Mouse (Mus musculus) thymus, adult 2 months (tissue): Measurements from ENCODE around the gene Tedc1.

ENCODE experiments used
- CTCF ChIP-seq: fragments of 200-500 bp; IDR thresholded peaks from 2 replicates; pipeline ENCODE4 v1.5.1; 2012; ENCODE audit warnings: mild to moderate bottlenecking, control low read depth, low read length, moderate library complexity, borderline replicate concordance; ENCODE audit not compliant: control insufficient read depth, poor library complexity, insufficient read depth; ENCODE audit errors: extremely low read depth
- POLR2A ChIP-seq: fragments of 200-500 bp; IDR thresholded peaks from 2 replicates; pipeline ENCODE4 v1.6.1; 2012; ENCODE audit warnings: mild to moderate bottlenecking, low read length, control low read depth, moderate library complexity; ENCODE audit not compliant: control insufficient read depth, poor library complexity, insufficient read depth; ENCODE audit errors: extremely low read depth

DNA sequence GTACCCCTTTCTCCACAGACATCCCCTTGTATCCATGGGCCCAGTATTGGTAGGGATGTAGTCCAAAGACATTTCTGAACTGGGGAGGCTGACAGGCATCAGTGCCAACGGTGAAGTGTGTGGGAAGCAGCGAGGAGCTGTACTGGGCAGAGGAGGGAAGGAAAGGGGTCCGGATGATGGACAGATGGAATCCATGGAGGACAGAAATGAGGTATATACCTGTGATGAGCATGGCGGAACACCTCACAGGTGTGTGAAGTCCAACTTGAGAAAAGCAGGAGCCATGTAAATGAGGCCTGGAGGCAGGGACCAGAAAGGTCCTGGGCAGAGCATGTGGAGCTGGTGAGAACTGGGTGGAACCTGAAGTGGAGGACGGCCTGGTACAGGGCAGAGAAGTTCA is 10.6 kb upstream of the Tedc1 start:
- TF ChIP-seq POLR2A = no peak
- TF ChIP-seq CTCF = no peak
